Mouse (Mus musculus): ENCODE results near the gene Slc26a11.

The Slc26a11 gene

DNA sequence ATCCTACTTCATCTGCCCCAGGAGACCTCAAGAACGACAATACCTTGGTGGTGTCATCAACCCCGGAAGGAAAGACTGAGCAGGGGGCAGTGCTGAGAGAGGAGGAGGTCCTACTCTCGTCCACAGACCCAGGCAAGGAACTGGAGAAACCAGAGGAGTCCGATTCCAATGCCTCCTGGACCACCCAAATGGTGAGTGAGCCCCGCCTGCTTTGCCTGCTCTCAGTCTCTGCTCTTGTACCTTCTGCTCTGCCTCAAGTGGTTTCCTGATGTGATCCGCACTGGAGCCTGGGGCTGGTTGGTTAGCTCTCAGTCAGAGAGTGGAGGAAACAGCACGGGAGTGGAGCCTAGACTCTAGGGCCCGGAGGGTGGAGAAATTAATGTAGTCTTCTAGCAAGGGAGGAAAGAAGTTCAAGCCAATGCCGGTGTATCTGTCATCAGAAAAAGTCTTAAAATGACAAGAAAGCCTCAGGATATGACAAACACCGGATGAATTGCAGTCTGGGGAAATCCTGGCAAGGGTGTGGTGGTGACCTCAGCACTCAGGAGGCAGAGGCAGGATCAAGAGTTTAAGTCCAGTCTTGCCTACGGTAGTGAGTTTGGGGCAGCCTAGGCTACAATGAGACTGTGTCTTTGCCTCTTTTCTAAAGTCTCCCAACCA is 47.3 kb downstream of the Slc26a11 start:
- no peak for DNase-seq (ENCODE audit: low read depth)

DNA sequence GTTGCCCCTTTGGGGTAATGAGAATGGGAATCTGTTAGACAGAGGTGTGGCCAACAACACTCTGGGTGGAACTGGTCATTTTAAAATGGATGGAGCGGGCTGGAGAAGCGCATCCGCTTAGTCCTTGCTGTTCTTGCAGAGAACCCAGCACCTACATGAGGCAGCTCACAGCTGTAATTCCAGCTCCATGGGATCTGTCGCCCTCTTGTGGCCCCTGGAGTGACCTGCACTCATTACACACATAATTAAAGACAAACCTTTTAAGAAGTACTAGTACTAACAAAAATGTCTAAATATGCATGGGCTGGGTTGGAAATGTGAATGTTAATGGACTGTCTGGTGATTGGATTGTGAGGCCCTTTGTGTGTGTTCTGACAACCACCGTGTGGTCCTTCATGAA is 49.3 kb downstream of the Slc26a11 start:
- DNase-seq (ENCODE audit: low read depth): peak; percentile 66

GRCm38 (mm10) chr11:119407381-119407780 is 52.0 kb downstream of the Slc26a11 start:
- no peak for DNase-seq (ENCODE audit: low read depth)

GRCm38 (mm10) chr11:119407977-119408376 is 52.6 kb downstream of the Slc26a11 start:
- no peak for DNase-seq (ENCODE audit: low read depth)

GRCm38 (mm10) chr11:119419327-119420118 is 64.2 kb downstream of the Slc26a11 start:
- no peak for DNase-seq (ENCODE audit: low read depth)

GRCm38 (mm10) chr11:119420426-119420825 is 65.1 kb downstream of the Slc26a11 start:
- no peak for DNase-seq (ENCODE audit: low read depth)

DNA sequence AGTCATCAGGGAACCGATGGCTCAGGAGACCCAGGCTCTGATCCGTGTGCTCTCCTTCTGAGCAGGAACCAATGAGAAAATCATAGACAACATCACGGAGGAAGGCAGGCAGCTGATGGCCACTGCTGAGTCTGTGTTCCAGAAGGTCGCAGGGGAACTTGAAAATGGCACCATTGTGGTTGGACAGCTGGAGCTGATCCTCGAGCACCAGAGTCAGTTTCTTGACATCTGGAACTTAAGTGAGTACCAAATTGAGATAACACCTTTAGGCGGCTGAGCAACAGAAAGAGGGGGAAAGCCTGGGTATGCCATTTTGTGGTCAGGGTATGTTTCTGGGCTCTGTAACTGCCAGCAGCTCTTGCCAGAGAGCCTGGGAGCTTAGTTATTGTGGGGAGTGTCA is 72.1 kb downstream of the Slc26a11 start:
- no peak for DNase-seq (ENCODE audit: low read depth)

GRCm38 (mm10) chr11:119427986-119428385 is 72.6 kb downstream of the Slc26a11 start:
- no peak for DNase-seq (ENCODE audit: low read depth)

GRCm38 (mm10) chr11:119428649-119429136 is 73.3 kb downstream of the Slc26a11 start:
- DNase-seq (ENCODE audit: low read depth): peak; percentile 41
